Mouse (Mus musculus): ENCODE results near the gene Oxct2a. TPM values are rescaled to one million over a fixed set of nuclear protein-coding genes. Genes with fewer than 3 reads are reported as not detected.
A peak's percentile ranks its signal among the peaks of the same experiment; 100 is the strongest.
"Not testable (repeated sequence)": the region's sequence is repeated elsewhere in the genome, so short reads cannot be mapped to it uniquely, and the experiment has no call there.

Oxct2a gene
- total RNA-seq, 2 experiments from 2014 or later: 0.22 TPM; not detected in 1

DNA sequence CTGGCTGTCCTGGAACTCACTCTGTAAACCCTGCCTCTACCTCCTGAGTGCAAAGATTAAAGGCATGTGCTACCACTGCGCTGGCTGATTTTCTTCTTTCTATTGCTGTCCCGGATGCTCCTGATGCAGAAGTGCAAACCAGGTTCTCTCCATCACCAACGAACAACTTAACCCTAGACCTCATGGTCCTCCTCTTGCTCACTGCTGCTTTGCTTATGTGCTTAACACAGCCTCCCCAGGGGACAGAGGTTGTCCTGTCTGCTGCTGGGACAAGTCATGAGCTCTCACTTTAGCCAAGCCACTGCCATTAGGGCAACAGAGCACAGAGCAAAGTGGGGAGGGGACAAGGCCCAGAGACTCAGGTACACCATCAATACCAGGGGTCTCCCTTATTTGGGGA, 8.9 kb downstream of the Oxct2a start:
- intact Hi-C loops (cut with DNase I): no loop called here
- DNase-seq: no peak

DNA sequence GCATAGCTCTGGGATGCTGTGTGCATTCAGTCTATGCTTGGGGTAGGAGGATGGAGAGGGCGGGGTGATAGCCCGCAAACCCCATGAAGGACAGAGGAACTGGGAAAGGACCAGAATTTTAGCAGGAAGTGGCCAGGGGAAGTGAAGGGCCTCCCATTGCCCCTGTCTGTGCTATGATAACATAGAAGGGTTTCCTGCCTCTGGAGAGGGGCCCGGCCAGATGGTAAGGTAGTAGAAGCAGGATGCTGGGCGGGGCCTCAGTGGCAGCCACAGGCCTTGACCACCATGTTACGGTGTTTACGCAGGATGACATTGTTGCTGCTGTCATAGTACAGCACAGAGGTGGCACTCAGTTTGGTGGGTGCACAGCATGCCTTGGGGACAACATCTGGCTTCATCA, 10.4 kb downstream of the Oxct2a start:
- intact Hi-C loops (cut with DNase I): no loop called here

DNA sequence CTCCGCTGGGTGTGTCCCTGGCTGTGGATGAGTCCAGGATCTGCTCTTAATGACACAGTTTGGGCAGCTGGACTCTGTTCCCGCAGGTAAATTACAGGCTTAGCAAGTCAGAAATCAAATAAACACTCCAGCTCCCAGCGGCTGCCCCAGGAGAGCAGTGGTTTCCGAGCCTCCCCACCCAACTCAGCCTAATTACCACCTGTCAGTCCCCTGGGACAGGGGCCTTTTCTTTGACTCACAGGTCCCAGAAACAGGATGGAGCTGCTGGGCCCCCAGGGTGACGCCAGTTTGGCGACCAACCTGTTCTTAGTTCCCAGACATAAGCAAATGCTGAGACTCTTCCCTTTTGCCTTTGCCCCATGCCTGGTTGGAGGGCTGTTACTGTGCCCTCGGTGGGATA, 11.6 kb downstream of the Oxct2a start:
- intact Hi-C loops (cut with DNase I): no loop called here
- no peak for DNase-seq

More for the DNA sequence above, 10.4 kb downstream of the Oxct2a start:
- DNase-seq: no peak

DNA sequence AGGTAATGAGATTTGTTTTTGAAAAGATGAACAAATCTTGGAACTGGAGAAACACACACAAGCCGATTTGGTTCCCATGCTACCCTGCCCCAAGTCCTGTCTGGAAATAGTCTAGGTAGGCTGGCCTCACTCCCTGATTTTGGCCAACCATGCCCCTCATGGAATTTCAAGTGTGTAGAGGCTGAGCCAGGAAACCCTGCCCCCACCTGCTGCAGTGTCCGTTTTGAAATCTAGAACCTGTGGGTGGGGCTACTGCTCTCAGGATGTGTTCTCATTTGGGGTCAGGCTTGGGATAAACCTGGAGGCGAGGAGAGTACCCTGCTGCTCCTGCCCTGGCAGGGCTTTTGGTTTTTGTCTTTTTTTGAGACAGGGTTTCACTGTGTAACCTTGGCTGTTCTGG, 15.1 kb downstream of the Oxct2a start:
- DNase-seq: no peak
- intact Hi-C loops (cut with DNase I): no loop called here

DNA sequence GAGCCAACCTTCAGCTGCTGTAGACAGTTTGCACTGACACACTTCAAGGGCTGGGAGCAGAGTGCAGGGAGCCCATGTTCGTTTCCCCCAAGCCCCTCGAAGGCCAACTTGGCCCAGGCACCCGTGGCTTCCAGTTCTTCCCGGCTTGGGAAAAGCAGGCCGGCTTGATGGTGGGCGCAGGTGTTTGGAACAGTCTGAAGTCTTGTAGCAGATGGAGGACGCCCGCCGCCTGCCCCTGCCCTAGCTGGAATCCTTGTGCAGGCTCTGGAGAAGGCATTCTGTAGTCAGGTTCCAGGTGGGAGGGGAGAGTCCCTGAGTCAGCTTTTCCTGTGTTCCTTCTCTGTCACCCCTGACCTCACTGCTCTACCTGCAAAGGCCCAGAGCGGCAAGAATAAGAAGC, 16.4 kb downstream of the Oxct2a start:
- DNase-seq: peak; percentile 75
- intact Hi-C loops (cut with DNase I): no loop called here

DNA sequence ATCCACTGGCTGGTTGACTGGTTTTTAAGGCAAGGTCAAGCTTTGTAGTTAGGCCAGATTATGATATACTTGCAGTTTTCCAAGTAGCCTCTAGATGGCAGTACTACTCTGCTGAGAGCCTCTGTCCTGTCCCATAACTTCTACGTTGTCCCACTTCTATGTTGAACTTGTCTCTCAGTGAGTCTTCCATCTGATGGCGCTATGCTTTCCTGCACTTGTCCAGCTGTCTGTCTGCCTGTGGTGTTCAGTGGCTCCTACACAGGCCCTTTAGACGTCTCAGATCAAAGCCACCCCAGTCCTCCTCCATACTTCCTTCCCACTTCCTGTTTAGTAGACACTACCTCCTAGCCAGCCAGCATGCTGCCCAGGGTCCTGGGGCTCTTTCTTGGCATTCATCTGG, 17.6 kb downstream of the Oxct2a start:
- no peak for DNase-seq
- intact Hi-C loops (cut with DNase I): no loop called here

DNA sequence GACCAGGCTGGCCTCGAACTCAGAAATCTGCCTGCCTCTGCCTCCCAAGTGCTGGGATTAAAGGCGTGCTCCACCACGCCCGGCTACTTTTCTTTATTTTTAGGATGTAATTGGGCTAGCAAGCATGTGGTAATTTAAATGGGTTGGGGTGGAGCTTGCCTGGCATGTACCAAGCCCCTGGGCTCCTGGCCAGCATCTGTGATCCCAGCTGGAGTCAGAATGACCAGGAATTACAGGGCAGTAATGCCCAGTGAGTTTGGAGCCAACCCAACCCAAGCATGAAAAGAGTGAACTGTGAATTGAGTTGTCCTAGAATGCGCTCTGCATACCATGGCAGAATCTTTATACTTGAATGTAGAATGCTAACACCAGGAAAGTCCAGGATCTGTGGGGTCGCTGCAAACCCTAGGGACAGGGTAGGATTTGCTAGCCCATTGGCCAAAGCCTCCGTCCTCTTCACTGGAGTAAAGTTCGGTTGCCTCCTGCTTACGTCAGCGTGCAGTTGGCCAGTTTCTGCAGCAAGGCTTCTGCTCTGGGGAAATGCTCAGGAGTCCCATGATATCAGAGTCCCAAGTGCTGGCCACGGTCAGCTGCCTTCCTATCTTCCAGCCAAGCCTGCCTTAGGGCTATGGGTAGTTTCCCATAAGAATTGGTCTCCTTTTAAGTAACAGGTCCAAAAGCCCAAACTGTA, 24.3 kb downstream of the Oxct2a start:
- intact Hi-C loops (cut with DNase I): no loop called here
- DNase-seq: peak; percentile 78

DNA sequence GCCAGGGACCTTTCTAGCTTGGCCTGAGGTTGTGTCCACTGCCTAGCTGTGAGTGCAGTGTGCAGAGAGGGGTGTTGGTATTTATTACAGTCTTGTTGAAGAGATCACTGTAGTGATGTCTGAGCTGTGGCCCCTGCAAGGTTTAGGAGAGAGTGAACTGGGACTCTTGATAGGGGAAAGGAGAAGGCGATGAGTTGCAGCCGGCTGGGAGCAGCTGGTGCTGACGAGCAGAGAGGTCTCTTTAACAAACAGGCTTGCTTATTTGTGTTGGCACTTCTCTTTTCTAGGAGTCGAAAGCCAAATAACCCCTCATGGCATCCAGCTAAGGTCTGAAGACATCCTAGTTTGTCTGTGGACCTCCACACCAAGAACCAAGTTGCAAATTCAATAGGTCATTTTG, 25.2 kb downstream of the Oxct2a start:
- intact Hi-C loops (cut with DNase I): no loop called here

DNA sequence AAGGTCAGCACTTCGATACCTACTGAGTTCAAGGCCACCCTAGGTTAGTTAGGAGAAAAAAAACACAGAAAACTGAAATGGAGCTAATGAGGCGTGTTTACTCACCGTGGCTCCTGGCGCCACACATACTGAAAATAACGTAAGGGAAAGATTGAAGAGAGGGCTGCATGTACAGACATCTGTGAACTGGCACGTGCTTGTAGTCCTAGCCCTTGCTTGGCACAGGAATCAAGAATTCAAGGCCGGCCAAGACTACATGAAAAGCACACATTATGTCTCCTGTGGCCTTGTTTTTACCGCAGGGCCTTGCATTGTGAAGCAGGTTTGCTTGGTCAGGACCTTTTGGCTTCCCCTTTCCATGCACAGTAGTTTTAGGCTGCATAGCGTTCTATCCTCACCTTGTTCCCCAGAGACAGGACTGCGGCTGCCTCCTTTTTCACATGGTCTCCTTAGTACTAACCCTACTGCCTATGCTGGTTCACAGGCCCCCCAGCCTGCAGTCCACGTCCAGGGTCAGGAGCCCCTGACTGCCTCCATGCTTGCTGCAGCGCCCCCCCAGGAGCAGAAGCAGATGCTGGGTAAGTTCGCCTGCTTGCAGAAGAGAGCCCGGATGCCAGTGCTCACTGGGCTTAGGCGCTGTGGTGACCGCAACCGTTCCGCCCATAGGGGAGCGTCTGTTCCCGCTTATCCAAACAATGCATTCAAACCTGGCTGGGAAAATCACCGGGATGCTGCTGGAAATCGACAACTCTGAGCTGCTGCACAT, 26.1 kb downstream of the Oxct2a start:
- intact Hi-C loops (cut with DNase I): no loop called here
- no peak for DNase-seq

More for the DNA sequence above, 25.2 kb downstream of the Oxct2a start:
- DNase-seq: no peak

DNA sequence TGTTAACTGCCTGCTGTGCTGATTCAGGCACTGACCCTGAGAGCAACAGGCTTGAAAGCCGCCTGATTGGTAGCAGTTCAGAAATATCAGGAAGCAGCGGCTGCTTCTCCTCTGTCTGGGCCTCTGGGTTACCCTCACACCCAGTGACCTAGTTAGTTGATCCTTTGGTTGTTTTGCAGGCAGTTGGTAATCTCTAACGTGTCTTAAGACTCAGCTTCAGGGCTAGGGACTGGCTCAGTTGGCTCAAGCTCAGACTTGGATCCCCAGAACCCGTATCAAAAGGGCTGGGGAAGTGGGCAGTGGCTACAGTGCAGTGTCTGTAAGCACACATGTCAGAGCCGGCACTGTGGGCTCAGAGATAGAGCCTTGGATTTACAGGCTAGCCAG, 27.3 kb downstream of the Oxct2a start:
- intact Hi-C loops (cut with DNase I): no loop called here
- DNase-seq: no peak

DNA sequence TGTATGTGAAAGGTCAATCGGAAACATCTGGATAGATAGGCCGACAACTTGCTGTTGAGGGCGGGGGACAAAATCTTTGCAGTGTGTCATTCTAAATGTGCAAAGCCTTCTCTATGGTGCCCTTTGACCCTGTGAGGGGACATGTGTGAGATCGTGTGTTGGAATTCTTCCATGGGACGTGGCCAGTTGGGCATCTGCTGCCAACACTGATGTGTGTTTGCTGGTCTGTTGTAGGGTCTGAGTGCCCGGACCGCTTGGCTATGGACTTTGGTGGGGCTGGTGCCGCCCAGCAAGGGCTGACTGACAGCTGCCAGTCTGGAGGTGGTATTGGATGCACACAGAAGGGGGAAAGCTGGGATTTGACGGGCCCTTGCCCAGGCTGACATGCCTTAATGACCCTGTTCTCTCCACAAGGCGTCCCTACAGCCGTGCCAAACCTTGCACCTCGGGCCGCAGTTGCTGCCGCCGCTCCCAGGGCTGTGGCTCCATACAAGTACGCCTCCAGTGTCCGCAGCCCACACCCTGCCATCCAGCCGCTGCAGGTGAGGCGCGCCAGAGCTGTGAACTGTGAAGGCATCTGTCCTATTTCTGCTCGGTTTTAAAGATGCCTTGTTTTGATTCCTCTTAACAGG, 27.8 kb downstream of the Oxct2a start:
- intact Hi-C loops (cut with DNase I): no loop called here
- no peak for DNase-seq

DNA sequence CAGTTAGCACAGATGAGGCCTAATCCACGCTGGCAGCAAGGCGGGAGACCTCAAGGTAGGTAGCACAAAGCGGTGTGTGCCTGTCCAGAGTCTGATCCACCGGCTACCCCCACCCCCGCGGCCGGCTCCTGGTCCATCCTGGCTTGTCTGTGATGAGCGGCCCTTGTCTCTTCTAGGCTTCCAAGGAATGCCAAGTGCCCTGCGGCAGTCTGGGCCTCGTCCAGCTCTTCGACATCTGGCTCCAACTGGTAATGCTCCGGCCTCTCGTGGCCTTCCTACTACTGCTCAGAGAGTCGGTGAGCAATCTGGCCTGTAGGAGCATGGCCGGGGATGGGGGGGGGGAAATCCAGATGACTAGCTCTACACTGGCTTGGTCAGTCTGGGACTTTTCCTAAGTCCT, 28.4 kb downstream of the Oxct2a start:
- intact Hi-C loops (cut with DNase I): not testable (repeated sequence)
- peak; percentile 41 for DNase-seq

DNA sequence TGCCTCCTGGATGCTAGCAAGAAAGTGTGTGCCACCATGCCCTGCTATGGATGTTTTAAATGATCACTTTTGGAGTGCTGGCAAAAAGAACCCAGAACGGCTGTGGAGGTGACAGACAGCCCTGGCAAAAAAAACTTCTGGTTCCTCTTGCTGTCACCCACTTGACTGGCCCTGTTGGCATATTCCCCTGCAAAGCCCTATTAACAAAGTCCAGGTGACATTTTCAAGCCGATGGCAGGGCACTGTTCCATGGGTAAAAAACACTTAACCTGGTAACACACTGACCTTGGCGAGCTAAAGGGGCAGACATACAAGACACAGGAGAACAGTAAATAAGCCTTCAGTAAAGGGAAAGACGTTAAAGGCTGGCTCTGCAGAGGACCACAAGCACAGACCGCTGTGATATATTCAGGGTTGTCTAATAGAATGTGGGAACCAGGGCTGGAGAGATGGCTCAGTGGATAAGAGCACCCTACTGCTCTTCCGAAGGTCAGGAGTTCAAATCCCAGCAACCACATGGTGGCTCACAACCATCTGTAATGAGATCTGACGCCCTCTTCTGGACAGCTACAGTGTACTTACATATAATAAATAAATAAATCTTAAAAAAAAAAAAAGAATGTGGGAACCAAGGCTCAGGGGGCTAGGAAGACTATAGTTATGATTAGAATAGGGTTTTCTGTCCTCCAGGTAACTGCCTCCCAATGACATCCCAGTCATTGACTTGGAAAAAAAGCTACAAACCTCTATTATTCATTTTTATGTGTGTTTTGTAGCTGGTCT, 29.6 kb downstream of the Oxct2a start:
- intact Hi-C loops (cut with DNase I): no loop called here
- DNase-seq: no peak

DNA sequence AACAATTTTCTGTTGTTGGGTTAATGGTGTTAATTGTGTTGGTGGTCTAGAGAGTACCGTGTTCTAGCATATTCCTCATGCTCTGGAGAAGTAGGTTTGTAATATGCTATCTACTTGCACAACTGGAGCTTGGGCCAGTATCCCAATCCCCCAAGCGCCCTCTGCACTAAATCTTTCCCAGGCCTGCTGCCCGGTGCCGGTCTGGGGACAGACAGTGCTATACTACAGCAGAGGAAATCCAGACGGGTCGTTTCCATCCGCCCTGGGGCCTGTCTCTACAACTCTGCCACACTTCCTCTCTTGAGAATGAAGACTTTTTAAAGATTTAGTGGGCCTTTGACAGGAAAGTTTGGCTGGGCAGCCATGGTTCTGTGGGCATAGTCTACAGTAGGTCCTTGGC, 30.4 kb downstream of the Oxct2a start:
- intact Hi-C loops (cut with DNase I): no loop called here
- DNase-seq: no peak

DNA sequence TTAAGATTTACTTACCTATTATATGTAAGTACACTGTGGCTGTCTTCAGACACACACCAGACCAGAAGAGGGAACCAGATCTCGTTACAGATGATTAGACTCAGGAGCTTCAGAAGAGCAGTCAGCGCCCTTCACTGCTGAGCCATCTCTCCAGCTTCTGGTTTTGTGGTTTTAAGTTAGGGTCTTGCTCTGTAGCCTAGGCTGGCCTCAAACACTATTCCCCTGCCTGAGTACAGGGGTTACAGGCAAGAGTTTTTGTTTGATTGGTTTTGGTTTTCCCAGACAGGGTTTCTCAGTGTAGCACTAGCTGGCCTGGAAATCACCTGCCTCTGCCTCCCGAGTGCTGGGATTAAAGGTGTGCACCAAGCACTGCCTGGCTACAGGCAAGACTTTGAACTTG, 31.0 kb downstream of the Oxct2a start:
- DNase-seq: no peak
- intact Hi-C loops (cut with DNase I): no loop called here

DNA sequence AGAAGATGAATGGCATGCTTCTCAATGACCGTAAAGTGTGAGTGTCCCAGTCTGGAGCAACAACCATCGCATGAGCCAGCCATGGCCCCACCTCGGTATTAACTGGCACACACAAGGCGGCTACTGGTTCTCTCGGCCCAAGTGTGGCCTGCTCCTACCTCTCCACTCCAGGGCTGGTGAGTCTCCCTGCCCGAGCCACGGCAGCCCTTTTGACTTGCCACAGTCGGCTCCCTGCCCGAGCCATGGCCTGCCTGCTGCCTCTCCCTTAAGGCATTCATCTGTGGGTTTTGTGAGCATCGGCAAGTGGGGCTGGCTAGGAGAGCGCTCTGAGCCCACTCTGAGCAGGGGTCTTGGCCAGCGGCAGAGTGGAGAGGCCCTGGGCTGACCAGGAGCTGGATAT, 34.4 kb downstream of the Oxct2a start:
- no peak for DNase-seq
- intact Hi-C loops (cut with DNase I): no loop called here

DNA sequence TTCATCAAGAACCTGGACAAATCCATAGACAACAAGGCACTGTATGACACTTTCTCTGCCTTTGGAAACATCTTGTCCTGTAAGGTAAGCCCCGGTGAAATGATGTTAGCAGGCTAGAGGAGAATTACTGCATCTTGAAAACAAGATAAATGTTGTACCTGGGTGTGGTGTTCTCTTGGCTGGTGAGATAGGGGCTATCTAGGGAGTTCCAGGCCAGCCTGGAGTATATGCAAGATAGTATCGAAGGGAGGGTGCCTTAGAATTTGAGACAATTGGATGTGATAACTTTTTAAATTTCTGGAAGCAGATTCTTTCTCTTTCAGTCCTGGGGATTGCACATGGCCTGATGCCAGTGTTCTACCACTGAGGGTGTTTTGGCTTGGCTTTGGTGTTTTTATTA, 36.6 kb downstream of the Oxct2a start:
- intact Hi-C loops (cut with DNase I): no loop called here
- no peak for DNase-seq

DNA sequence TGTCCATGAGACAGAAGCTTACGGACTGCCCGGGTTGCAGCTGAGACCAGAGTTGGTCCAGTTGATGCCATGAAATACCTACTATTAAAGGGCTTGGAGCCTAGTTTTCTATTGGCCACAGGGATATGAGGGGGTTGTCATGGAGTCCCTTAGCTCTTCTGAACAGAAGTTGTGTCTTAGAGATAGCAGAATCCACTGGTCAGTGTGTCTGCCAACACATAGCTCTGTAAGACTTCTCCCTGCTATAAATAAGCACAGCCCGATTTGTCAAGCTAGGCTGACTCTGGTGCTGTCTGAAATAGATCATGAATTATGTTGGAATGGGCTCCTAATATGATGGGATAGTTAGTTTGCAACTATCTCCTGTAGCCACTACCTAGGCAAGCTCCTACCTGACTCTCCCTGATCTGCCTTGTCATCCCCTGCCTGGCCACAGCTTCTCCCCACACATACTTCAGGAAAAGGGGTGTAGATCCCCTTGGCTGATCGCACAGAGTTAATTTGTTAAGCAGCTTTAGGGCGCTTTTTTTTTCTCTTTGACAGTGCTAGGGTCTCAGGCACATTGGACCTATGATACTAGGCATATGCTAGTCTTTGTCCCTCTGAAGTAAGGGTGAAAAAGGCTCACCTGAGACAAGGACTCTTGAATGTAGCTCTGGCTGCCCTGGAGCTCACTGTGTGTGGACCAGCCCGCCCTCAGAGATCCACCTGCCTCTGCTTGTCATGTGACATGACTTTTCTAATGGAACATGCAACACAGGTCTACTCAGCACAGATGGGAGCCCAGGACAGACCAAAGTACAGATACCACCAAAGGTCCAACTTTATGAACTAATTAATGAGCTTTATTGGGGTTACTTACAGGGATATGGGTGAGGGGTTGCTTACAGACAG, 38.5 kb downstream of the Oxct2a start:
- intact Hi-C loops (cut with DNase I): no loop called here
- DNase-seq: no peak

DNA sequence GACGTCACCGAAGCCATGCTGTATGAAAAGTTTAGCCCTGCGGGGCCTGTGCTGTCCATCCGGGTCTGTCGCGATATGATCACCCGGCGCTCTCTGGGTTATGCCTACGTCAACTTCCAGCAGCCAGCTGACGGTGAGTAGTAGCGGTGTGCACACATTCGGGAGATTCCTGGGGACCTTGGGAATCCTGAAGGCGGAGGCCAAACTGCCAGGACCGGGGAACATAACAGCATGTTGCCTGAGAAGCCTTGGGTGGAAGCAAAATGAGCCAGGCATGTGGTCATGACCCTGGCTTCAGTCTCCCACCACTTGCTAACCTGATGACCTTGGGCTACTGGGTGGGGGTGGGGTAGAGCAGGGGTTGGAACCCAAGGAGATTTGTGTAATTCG, 39.8 kb downstream of the Oxct2a start:
- DNase-seq; intact Hi-C loops (cut with DNase I): not testable (repeated sequence)

Measured in left cerebral cortex, postnatal 4 days (tissue).